ENCODE assay signal across 8 mouse cellular contexts in the genomic region with DNA sequence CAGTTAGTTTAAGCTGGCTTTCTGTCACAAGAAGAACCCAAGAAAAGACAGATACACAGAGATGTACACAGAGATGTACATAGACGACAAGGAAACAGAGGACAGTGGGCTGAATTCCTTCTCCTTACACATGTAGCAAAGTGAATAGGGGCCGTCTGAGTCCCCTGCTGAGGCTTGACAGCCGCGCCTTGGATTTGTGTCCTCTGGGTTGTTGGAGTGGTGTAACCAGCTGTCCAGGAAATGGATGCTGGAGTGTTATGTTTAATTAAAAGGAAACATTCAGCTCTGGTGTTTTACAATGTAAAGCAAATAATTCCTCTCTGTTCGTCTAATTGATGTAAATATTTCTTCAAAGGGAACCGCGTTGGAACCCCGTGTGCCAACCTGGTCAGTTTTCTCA. TPM values are rescaled to one million over a fixed set of nuclear protein-coding genes. Genes with fewer than 3 reads are reported as not detected.
A peak's percentile ranks its signal among the peaks of the same experiment; 100 is the strongest.
DNase-seq lines count a peak whose midpoint lies in the region; ATAC-seq and TF ChIP-seq lines count a peak whose summit lies in the region.

No protein-coding gene starts in this region.

- H3K4me3 ChIP-seq in heart, embryonic 12.5 days = peak overlapping the region; percentile 80
- peak overlapping the region; percentile 90 for H3K4me3 ChIP-seq in ES-Bruce4 (ENCODE audit: low read depth, low read length)
- peak overlapping the region; percentile 76 for H3K4me3 ChIP-seq in forebrain, embryonic 16.5 days (replicated peaks; ENCODE audit: low read length)
- peak overlapping the region; percentile 73 for H3K4me3 ChIP-seq in liver, postnatal 0 days (ENCODE audit: low read depth, low read length)

- H3K4me1 ChIP-seq in heart, embryonic 12.5 days (replicated peaks) = peaks cover 74% of the 10 kb centered on the region
- peaks cover 7% of the 10 kb centered on the region for H3K4me1 ChIP-seq in ES-Bruce4 (ENCODE audit: control insufficient read depth, insufficient read depth, low read length)
- H3K4me1 ChIP-seq in forebrain, embryonic 16.5 days (replicated peaks; ENCODE audit: control insufficient read depth, insufficient read depth, low read length) = peaks cover 69% of the 10 kb centered on the region
- H3K4me1 ChIP-seq in liver, postnatal 0 days (ENCODE audit: insufficient read depth) = peaks cover 55% of the 10 kb centered on the region

- no peaks in the 10 kb centered on the region for H3K36me3 ChIP-seq in heart, embryonic 12.5 days
- no peaks in the 10 kb centered on the region for H3K36me3 ChIP-seq in ES-Bruce4 (ENCODE audit: control insufficient read depth, insufficient read depth, low read length, poor library complexity, severe bottlenecking)
- H3K36me3 ChIP-seq in forebrain, embryonic 16.5 days (ENCODE audit: control insufficient read depth, insufficient read depth) = no peaks in the 10 kb centered on the region
- H3K36me3 ChIP-seq in liver, postnatal 0 days (replicated peaks; ENCODE audit: insufficient read depth, low read length) = no peaks in the 10 kb centered on the region

- no peak for TF ChIP-seq POLR2A in ES-Bruce4 (IDR thresholded peaks at IDR 0.05; ENCODE audit: insufficient read depth, low read length)

- peak overlapping the region; percentile 77; the same call in 1 of the 2 replicates for H3K9ac ChIP-seq in heart, embryonic 12.5 days
- peak overlapping the region; percentile 81; the same call in 1 of the 2 replicates for H3K9ac ChIP-seq in ES-Bruce4 (ENCODE audit: low read depth, poor library complexity, severe bottlenecking)
- H3K9ac ChIP-seq in forebrain, embryonic 16.5 days (replicated peaks; ENCODE audit: low read depth, low read length) = peak overlapping the region; percentile 75
- H3K9ac ChIP-seq in liver, postnatal 0 days (replicated peaks) = peak overlapping the region; percentile 67

- ATAC-seq in heart, embryonic 12.5 days (ENCODE audit: insufficient number of reproducible peaks, low FRiP score) = no peak
- no peak for ATAC-seq in forebrain, embryonic 16.5 days
- no peak for ATAC-seq in liver, postnatal 0 days
- ATAC-seq in monocyte, adult 5-6 weeks (replicated peaks; ENCODE audit: insufficient number of reproducible peaks, low FRiP score, low TSS enrichment, poor library complexity, severe bottlenecking) = no peak

- H3K4me2 ChIP-seq in heart, embryonic 12.5 days = peak overlapping the region; percentile 93
- peak overlapping the region; percentile 75 for H3K4me2 ChIP-seq in forebrain, embryonic 16.5 days (ENCODE audit: low read length)
- peak overlapping the region; percentile 84 for H3K4me2 ChIP-seq in liver, postnatal 0 days (ENCODE audit: low read depth, low read length)

- no peak for TF ChIP-seq CTCF in ES-Bruce4 (IDR thresholded peaks at IDR 0.05; ENCODE audit: low read depth, low read length)
- TF ChIP-seq CTCF in liver, postnatal 0 days (IDR thresholded peaks at IDR 0.05; ENCODE audit: low read depth) = no peak

- H3K27me3 ChIP-seq in heart, embryonic 12.5 days (replicated peaks) = peaks cover 44% of the 10 kb centered on the region
- H3K27me3 ChIP-seq in ES-Bruce4 (ENCODE audit: control insufficient read depth, insufficient read depth, low read length, poor library complexity, severe bottlenecking) = no peaks in the 10 kb centered on the region
- no peaks in the 10 kb centered on the region for H3K27me3 ChIP-seq in forebrain, embryonic 16.5 days (replicated peaks; ENCODE audit: control insufficient read depth, insufficient read depth, low read length)
- H3K27me3 ChIP-seq in liver, postnatal 0 days (ENCODE audit: insufficient read depth, low read length) = peaks cover 9% of the 10 kb centered on the region

- WGBS in heart, embryonic 12.5 days = 8% methylated on average over 8 of the region's 8 CpGs
- 1% methylated on average over 8 of the region's 8 CpGs for WGBS in forebrain, embryonic 16.5 days
- 10% methylated on average over 8 of the region's 8 CpGs for WGBS in liver, postnatal 0 days (ENCODE audit: insufficient replicate concordance)

- H3K9me3 ChIP-seq in heart, embryonic 12.5 days (replicated peaks) = no peaks in the 10 kb centered on the region
- H3K9me3 ChIP-seq in ES-Bruce4 (replicated peaks; ENCODE audit: control insufficient read depth, insufficient read depth, low read length, poor library complexity, severe bottlenecking) = no peaks in the 10 kb centered on the region
- no peaks in the 10 kb centered on the region for H3K9me3 ChIP-seq in forebrain, embryonic 16.5 days (ENCODE audit: control insufficient read depth, low read length)
- H3K9me3 ChIP-seq in liver, postnatal 0 days (ENCODE audit: low read length) = no peaks in the 10 kb centered on the region

- DNase-seq in heart, postnatal 4 days = no peak
- no peak for DNase-seq in liver, postnatal 0 days
- no peak for DNase-seq in right cerebral cortex, postnatal 10 days (ENCODE audit: low spot score in 2 of 2)
- DNase-seq in layer of hippocampus, postnatal 14 days (ENCODE audit: low spot score in 2 of 2) = no peak

- TF ChIP-seq EP300 in ES-Bruce4 (IDR thresholded peaks at IDR 0.05; ENCODE audit: insufficient read depth, low read depth, low read length) = no peak
- no peak for TF ChIP-seq EP300 in liver, postnatal 0 days (IDR thresholded peaks at IDR 0.05; ENCODE audit: low read depth)

- H3K27ac ChIP-seq in heart, embryonic 12.5 days (ENCODE audit: poor library complexity, severe bottlenecking) = no peak overlapping the region
- H3K27ac ChIP-seq in ES-Bruce4 (ENCODE audit: insufficient read depth, low read length) = no peak overlapping the region
- peak overlapping the region; percentile 92 for H3K27ac ChIP-seq in forebrain, embryonic 16.5 days (ENCODE audit: low read length)
- peak overlapping the region; percentile 86 for H3K27ac ChIP-seq in liver, postnatal 0 days (ENCODE audit: low read depth)

RNA-seq across cellular contexts. Expression of a gene that starts 0.8 kb away (rescaled TPM):
- 15.6 and 16.4 TPM in 2 replicates for polyA plus RNA-seq in heart, embryonic 12.5 days (2016; fragmentation: Nextera tagmentation; extraction: Ambion mirVana)
- 1 to 10 TPM; 8.0 to 8.3 TPM for total RNA-seq in heart, postnatal 4 days (2021)
- 15.4 and 15.6 TPM in 2 replicates for polyA plus RNA-seq in ES-Bruce4 (2011; ENCODE audit: insufficient read depth, insufficient read length, low read depth, missing spikeins)
- polyA plus RNA-seq in forebrain, embryonic 16.5 days (2015; fragmentation: Nextera tagmentation; extraction: Ambion mirVana) = 36.5 and 38.7 TPM in 2 replicates
- 20.8 and 21.3 TPM in 2 replicates for polyA plus RNA-seq in liver, postnatal 0 days (2015; fragmentation: Nextera tagmentation; extraction: Ambion mirVana)
- total RNA-seq in monocyte, adult 5-6 weeks (2017) = 3.5 to 13.2 TPM (median 10.2 TPM) in 3 replicates
- total RNA-seq in layer of hippocampus, postnatal 14 days (2021) = 100 to 1,000 TPM; 148 TPM

RNA-seq across cellular contexts. Expression of a gene that starts 28.6 kb away (rescaled TPM):
- 67.8 and 70.4 TPM in 2 replicates for polyA plus RNA-seq in heart, embryonic 12.5 days (2016; fragmentation: Nextera tagmentation; extraction: Ambion mirVana)
- total RNA-seq in heart, postnatal 4 days (2021) = 10 to 100 TPM; 42.4 to 43.3 TPM
- 25.4 and 34.0 TPM in 2 replicates for polyA plus RNA-seq in ES-Bruce4 (2011; ENCODE audit: insufficient read depth, insufficient read length, low read depth, missing spikeins)
- polyA plus RNA-seq in forebrain, embryonic 16.5 days (2015; fragmentation: Nextera tagmentation; extraction: Ambion mirVana) = 83.4 and 96.5 TPM in 2 replicates
- polyA plus RNA-seq in liver, postnatal 0 days (2015; fragmentation: Nextera tagmentation; extraction: Ambion mirVana) = 28.0 and 30.5 TPM in 2 replicates
- 17.3 to 54.0 TPM (median 33.5 TPM) in 3 replicates for total RNA-seq in monocyte, adult 5-6 weeks (2017)
- 10 to 100 TPM; 37.1 to 39.1 TPM for total RNA-seq in layer of hippocampus, postnatal 14 days (2021)

Comparison
In these comparisons a context has a peak if more than half of its experiments do, and no peak if none do; other contexts are left out.
1. H3K27ac ChIP-seq: peak in forebrain, embryonic 16.5 days (single experiment) and liver, postnatal 0 days (single experiment); none in heart, embryonic 12.5 days (single experiment) and ES-Bruce4 (single experiment).
2. Peak in every context shown above with its lines, with median percentiles within 50 percentile points of each other: H3K4me2 ChIP-seq, H3K4me3 ChIP-seq and H3K9ac ChIP-seq.